In the genomic region with DNA sequence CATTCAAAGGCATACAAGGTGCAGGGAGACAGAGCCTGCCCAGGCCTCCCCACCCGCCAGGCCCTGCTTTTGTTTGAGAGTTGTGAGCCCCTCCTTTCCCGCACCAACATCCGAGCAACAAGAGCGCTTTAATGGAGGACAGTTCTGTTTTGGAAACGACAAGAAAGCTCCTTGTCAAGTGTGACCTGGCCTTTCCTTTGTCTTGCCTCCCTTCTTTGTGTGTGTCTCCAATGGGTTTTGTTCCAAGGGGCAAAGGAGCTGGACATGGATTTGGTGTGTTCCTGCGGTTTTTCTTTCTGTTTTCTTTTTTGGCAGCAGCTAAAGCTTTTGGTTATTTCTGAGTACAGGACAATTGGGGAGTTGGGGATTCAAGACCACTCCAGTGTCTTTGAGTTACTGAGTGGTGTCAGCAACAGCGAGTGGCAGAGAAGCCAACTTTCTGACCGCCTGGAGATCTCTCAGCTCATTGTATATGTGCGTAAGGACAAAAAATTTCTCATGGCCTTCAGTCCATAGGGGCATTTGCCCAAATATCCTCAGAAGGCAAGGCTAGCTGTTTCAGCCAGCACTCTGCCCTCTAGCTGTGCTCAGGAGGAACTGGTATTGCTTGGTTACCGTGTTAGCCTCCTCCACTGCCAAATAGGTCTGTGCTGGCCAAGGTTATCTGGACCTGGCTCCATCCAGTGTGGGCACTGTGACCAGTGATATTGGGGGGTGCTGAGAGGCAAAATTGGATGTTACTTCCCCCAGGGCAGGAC, we compare ENCODE assay signal across 9 mouse cellular contexts.
A peak's percentile ranks its signal among the peaks of the same experiment; 100 is the strongest.
DNase-seq lines count a peak whose midpoint lies in the region; ATAC-seq and TF ChIP-seq lines count a peak whose summit lies in the region.
"Had no signal": no experiment of that assay in that cellular context is flagged by ENCODE, and none has a peak within 500 bp of the region (broad histone marks: within the 10 kb centered on the region; RNA-seq: fewer than 3 reads in every experiment).

No protein-coding gene starts in this region.

- no peak for DNase-seq in kidney, adult 9 months
- DNase-seq in Patski (ENCODE audit: low read depth, low spot score) = no peak
- peak; percentile 37 for DNase-seq in embryonic facial prominence, embryonic 10.5 days (ENCODE audit: low spot score)
- DNase-seq in layer of hippocampus, adult 8-10 months (ENCODE audit: low spot score in 2 of 2) = no peak
- DNase-seq in frontal cortex, postnatal 10 days (ENCODE audit: low spot score in 2 of 2) = no peak

- peaks cover 41% of the 10 kb centered on the region for H3K4me1 ChIP-seq in kidney, embryonic 16.5 days (ENCODE audit: insufficient read depth, low read length)
- peaks cover 97% of the 10 kb centered on the region for H3K4me1 ChIP-seq in embryonic facial prominence, embryonic 10.5 days
- H3K4me1 ChIP-seq in liver, embryonic 12.5 days = peaks cover 91% of the 10 kb centered on the region

- peak overlapping the region; percentile 23; the same call in 1 of the 2 replicates for H3K9ac ChIP-seq in kidney, embryonic 16.5 days (replicated peaks; ENCODE audit: low read length)
- no peak overlapping the region for H3K9ac ChIP-seq in liver, embryonic 12.5 days

- no peak overlapping the region for H3K4me2 ChIP-seq in kidney, embryonic 16.5 days (replicated peaks; ENCODE audit: low read depth, low read length)
- H3K4me2 ChIP-seq in liver, embryonic 12.5 days = no peak overlapping the region

- CTCF ChIA-PET in Patski (lab: Charles Lee) = interaction anchor here (0.8 to 2.8 kb wide), 8 partner anchors 11 to 175 kb away, joined by 3 to 8 read pairs (median 4); no protein-coding TSS in a partner anchor

- H3K36me3 ChIP-seq in kidney, embryonic 16.5 days (ENCODE audit: insufficient read depth, low read length) = no peaks in the 10 kb centered on the region
- H3K36me3 ChIP-seq in embryonic facial prominence, embryonic 10.5 days (replicated peaks) = peaks cover 39% of the 10 kb centered on the region
- peaks cover 22% of the 10 kb centered on the region for H3K36me3 ChIP-seq in liver, embryonic 12.5 days

- H3K27ac ChIP-seq in kidney, embryonic 16.5 days (ENCODE audit: low read length) = peak overlapping the region; percentile 3; the same call in 1 of the 2 replicates
- peak overlapping the region; percentile 79 for H3K27ac ChIP-seq in embryonic facial prominence, embryonic 10.5 days (replicated peaks)
- 0 out of 2 replicates have a peak overlapping the region, but pooled peaks have one; percentile 0 for H3K27ac ChIP-seq in liver, embryonic 12.5 days

- H3K27me3 ChIP-seq in kidney, embryonic 16.5 days (ENCODE audit: insufficient read depth, low read length) = no peaks in the 10 kb centered on the region
- H3K27me3 ChIP-seq in Patski = no peaks in the 10 kb centered on the region
- no peaks in the 10 kb centered on the region for H3K27me3 ChIP-seq in embryonic facial prominence, embryonic 10.5 days (replicated peaks; ENCODE audit: low read depth, poor library complexity, severe bottlenecking)
- no peaks in the 10 kb centered on the region for H3K27me3 ChIP-seq in liver, embryonic 12.5 days (replicated peaks)
- H3K27me3 ChIP-seq: megakaryocyte, embryonic 14.5 days had no signal

- no peaks in the 10 kb centered on the region for H3K9me3 ChIP-seq in kidney, embryonic 16.5 days (ENCODE audit: low read length)
- H3K9me3 ChIP-seq in embryonic facial prominence, embryonic 10.5 days = no peaks in the 10 kb centered on the region
- H3K9me3 ChIP-seq in liver, embryonic 12.5 days (replicated peaks) = no peaks in the 10 kb centered on the region
- H3K9me3 ChIP-seq: megakaryocyte, embryonic 14.5 days had no signal

- WGBS in kidney, embryonic 16.5 days = 63% methylated on average over 10 of the region's 10 CpGs
- WGBS in embryonic facial prominence, embryonic 10.5 days = 42% methylated on average over 10 of the region's 10 CpGs
- WGBS in liver, embryonic 12.5 days (ENCODE audit: insufficient replicate concordance) = 76% methylated on average over 10 of the region's 10 CpGs

- H3K4me3 ChIP-seq in kidney, embryonic 16.5 days (ENCODE audit: low read length) = no peak overlapping the region
- no peak overlapping the region for H3K4me3 ChIP-seq in embryonic facial prominence, embryonic 10.5 days
- no peak overlapping the region for H3K4me3 ChIP-seq in liver, embryonic 12.5 days
- H3K4me3 ChIP-seq: megakaryocyte, embryonic 14.5 days had no signal

- peak; percentile 64 for TF ChIP-seq CTCF in Patski (IDR thresholded peaks at IDR 0.05)

- in situ Hi-C loops in Patski (cut with MboI; ENCODE audit: low pct_unique_long_range_greater_than_20kb) = loop anchor here (5.0 kb wide), 1 partner anchor 147 kb away; no protein-coding TSS in a partner anchor

- POLR2A ChIA-PET in Patski (lab: Charles Lee) = no interaction called here

- no peak for ATAC-seq in kidney, embryonic 16.5 days (ENCODE audit: low FRiP score, low TSS enrichment)
- no peak for ATAC-seq in Patski
- ATAC-seq in liver, embryonic 12.5 days = no peak
- no peak; the same call in 1 of the 2 replicates for ATAC-seq in megakaryocyte-erythroid progenitor cell, adult 5-6 weeks (replicated peaks; ENCODE audit: low FRiP score, low TSS enrichment, poor library complexity, severe bottlenecking)

Comparison
In these comparisons a context has a peak if more than half of its experiments do, and no peak if none do; other contexts are left out.
1. H3K27ac ChIP-seq: peak in every context shown above with its lines; median percentile 79 in embryonic facial prominence, embryonic 10.5 days; 3 in kidney, embryonic 16.5 days; 0 in liver, embryonic 12.5 days.